Mouse (Mus musculus) midbrain, embryonic 14.5 days (tissue): ENCODE measurements around the gene Lamc3. TPM values are rescaled to one million over a fixed set of nuclear protein-coding genes. Genes with fewer than 3 reads are reported as not detected.
A peak's percentile ranks its signal among the peaks of the same experiment; 100 is the strongest.

Experiments used
- ATAC-seq: fragments of 200-750 bp; cut with Nextera tagmentation; 2 replicates; pipeline ENCODE4 v1.8.0; 2017; ENCODE audit warnings: moderate number of reproducible peaks, moderate library complexity; ENCODE audit not compliant: low FRiP score, low TSS enrichment
- DNase-seq: peaks from one replicate; pipeline ENCODE4 v3.0.0-alpha.2; 2015
- H3K27ac ChIP-seq: fragments of 300-500 bp; sonication (generic); replicated peaks from 2 replicates; pipeline ENCODE4 v1.5.1; 2014; ENCODE audit warnings: mild to moderate bottlenecking, low read depth, low read length, moderate library complexity
- H3K27me3 ChIP-seq: fragments of 300-500 bp; sonication (generic); 2 replicates; pipeline ENCODE4 v1.6.1; 2014; ENCODE audit warnings: low read length, control low read depth, mixed read lengths; ENCODE audit not compliant: control insufficient read depth, insufficient read depth
- H3K36me3 ChIP-seq: fragments of 300-500 bp; sonication (generic); 2 replicates; pipeline ENCODE4 v1.6.1; 2014; ENCODE audit warnings: low read length, control low read depth; ENCODE audit not compliant: control insufficient read depth, insufficient read depth
- H3K4me1 ChIP-seq: fragments of 300-500 bp; sonication (generic); 2 replicates; pipeline ENCODE4 v1.6.1; 2014; ENCODE audit warnings: mild to moderate bottlenecking, antibody characterized with exemption, low read length, control low read depth; ENCODE audit not compliant: control insufficient read depth, insufficient read depth
- H3K4me2 ChIP-seq: fragments of 300-500 bp; sonication (generic); 2 replicates; pipeline ENCODE4 v1.6.1; 2014; ENCODE audit warnings: mild to moderate bottlenecking, low read length, moderate library complexity
- H3K4me3 ChIP-seq: fragments of 300-500 bp; sonication (generic); replicated peaks from 2 replicates; pipeline ENCODE4 v1.5.1; 2014; ENCODE audit warnings: low read depth, low read length
- H3K9ac ChIP-seq: fragments of 300-500 bp; sonication (generic); replicated peaks from 2 replicates; pipeline ENCODE4 v1.6.1; 2014; ENCODE audit warnings: mild to moderate bottlenecking, low read length, moderate library complexity
- H3K9me3 ChIP-seq: fragments of 300-500 bp; sonication (generic); 2 replicates; pipeline ENCODE4 v1.6.1; 2016; ENCODE audit warnings: low read length, control low read depth, mixed read lengths; ENCODE audit not compliant: control insufficient read depth
- WGBS: fragments of 180-500 bp; shearing (Covaris S2); extraction: QIAGEN DNeasy Blood & Tissue Kit; methylation state at CpG from one replicate; pipeline ENCODE4 v1.1.7; 2014; 5-methylcytosine and 5-hydroxymethylcytosine counted together
- polyA plus RNA-seq: library from polyadenylated mRNA; unstranded; fragments of >200 nt; fragmentation: Nextera tagmentation; extraction: Ambion mirVana; gene quantifications from 2 replicates; pipeline ENCODE4 v1.2.1, GENCODE M21; 2014

Gene Lamc3
- polyA plus RNA-seq, 1 experiment from 2014 or later: 6.6 TPM

DNA sequence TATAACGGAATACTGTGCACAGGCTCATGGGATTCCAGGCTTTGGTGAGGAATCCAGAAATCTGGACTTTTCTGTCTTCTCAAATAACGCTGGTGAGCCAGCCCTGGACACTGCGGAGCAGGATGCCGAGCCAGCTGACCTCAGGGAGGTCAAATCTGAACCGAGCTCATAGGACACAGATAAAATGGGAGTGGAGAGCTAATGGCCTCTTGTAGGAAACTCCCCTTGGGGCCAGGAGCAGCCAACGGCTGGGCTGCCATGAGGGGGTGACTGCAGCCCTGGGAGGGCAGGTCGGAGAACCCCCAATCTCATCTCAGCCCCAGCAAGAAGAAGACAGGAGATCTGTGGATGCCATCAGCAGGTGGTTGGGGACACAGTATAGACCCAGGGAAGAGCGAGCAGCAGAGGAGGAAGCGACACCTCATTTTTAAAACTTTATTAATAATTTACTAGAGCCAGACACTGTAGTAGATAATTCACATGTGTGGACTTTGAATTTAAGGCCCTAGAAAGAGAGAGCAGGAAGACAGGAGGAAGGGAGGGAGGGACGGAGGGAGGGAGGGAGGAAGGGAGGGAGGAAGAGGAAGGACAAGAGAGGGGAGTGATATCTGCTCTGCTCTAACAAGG is 18.4 kb upstream of the Lamc3 start:
- Histone ChIP-seq H3K4me3 (no peak overlapping the region), H3K9me3 (no peaks in the 10 kb centered on the region), H3K9ac (no peak overlapping the region), H3K27me3 (no peaks in the 10 kb centered on the region), H3K27ac (no peak overlapping the region), H3K4me2 (no peak overlapping the region), H3K36me3 (no peaks in the 10 kb centered on the region), H3K4me1 (peaks cover 14% of the 10 kb centered on the region)
- 78% methylated on average over 10 of the region's 10 CpGs for WGBS
- no peak for ATAC-seq
- no peak for DNase-seq

- no peak for DNase-seq
- H3K4me3 ChIP-seq: no peak overlapping the region
- no peaks in the 10 kb centered on the region for H3K27me3 ChIP-seq
- H3K9me3 ChIP-seq: no peaks in the 10 kb centered on the region
- ATAC-seq: no peak
- H3K4me2 ChIP-seq: no peak overlapping the region
- H3K4me1 ChIP-seq: peaks cover 21% of the 10 kb centered on the region
- H3K9ac ChIP-seq: no peak overlapping the region
- H3K36me3 ChIP-seq: no peaks in the 10 kb centered on the region
- 95% methylated on average over 5 of the region's 5 CpGs for WGBS
- no peak overlapping the region for H3K27ac ChIP-seq
Measured at GRCm38 (mm10) chr2:31869692-31870091, 17.4 kb upstream of the Lamc3 start.

DNA sequence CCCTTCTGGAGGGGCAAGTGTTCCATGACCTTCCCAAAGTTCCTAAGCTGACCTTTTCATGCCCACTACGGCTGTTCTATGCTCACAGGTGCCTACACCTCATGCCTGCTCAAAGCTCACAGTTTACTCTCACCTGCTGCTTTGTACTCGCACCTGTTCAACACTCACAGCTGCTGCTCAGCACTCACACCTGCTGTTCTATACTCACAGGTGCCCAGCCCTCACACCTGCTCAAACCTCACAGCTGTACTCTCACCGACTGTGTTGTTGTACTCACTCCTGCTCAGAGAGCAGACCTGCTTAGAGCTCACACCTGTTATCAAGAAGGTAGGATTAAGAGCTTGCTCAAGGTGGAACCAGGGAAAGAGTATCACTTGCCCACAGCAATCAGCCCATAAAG is 16.4 kb upstream of the Lamc3 start:
- no peak overlapping the region for H3K9ac ChIP-seq
- WGBS: 75% methylated on average over 3 of the region's 3 CpGs
- peaks cover 16% of the 10 kb centered on the region for H3K4me1 ChIP-seq
- H3K27ac ChIP-seq: no peak overlapping the region
- ATAC-seq: no peak
- no peak overlapping the region for H3K4me3 ChIP-seq
- H3K36me3 ChIP-seq: no peaks in the 10 kb centered on the region
- H3K9me3 ChIP-seq: no peaks in the 10 kb centered on the region
- no peak overlapping the region for H3K4me2 ChIP-seq
- no peaks in the 10 kb centered on the region for H3K27me3 ChIP-seq
- no peak for DNase-seq

DNA sequence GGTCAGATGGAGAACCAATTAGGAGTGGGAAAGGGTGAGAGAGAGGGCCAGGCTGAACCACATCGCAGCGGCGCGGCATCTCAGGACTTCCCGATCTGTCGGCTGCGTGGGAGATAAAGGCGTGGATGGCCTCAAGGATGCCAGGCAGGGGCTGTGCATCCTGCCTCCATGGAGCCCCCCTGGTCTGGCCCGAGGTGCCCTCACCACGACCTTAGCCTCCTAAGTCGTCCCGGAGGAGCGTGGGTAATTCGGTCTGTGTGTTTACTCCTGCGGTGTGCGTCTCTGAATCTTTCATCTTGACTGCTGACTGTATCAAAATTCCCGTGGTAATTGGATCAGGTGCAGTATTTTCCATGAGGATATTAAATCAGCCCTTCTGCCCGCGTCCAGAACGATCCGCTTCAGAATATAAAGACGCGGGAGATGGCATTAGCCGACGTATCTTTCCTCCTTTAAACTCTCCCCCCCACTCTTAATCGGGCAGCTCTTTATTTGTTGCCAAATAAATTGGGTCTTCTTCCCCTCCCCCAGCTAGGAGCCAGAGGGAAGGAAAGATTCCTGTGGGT is 12.7 kb upstream of the Lamc3 start:
- no peaks in the 10 kb centered on the region for H3K27me3 ChIP-seq
- no peak overlapping the region for H3K9ac ChIP-seq
- peak overlapping the region; percentile 57; the same call in 1 of the 2 replicates for H3K27ac ChIP-seq
- WGBS: 31% methylated on average over 26 of the region's 26 CpGs
- no peaks in the 10 kb centered on the region for H3K9me3 ChIP-seq
- H3K4me2 ChIP-seq: peak overlapping the region; percentile 20; the same call in 1 of the 2 replicates
- DNase-seq: peak; percentile 73
- H3K36me3 ChIP-seq: no peaks in the 10 kb centered on the region
- ATAC-seq: no peak
- H3K4me3 ChIP-seq: no peak overlapping the region
- peaks cover 17% of the 10 kb centered on the region for H3K4me1 ChIP-seq

GRCm38 (mm10) chr2:31876446-31876845 is 10.6 kb upstream of the Lamc3 start:
- Histone ChIP-seq H3K4me3 (no peak overlapping the region), H3K4me1 (peaks cover 17% of the 10 kb centered on the region), H3K9ac (no peak overlapping the region), H3K9me3 (no peaks in the 10 kb centered on the region), H3K4me2 (no peak overlapping the region), H3K36me3 (no peaks in the 10 kb centered on the region), H3K27me3 (0 out of 2 replicates have a peak, but pooled peaks cover 3% of the 10 kb centered on the region), H3K27ac (peak overlapping the region; percentile 41; the same call in 1 of the 2 replicates)
- WGBS: 10% methylated on average over 12 of the region's 12 CpGs
- no peak for ATAC-seq
- peak; percentile 52 for DNase-seq

- H3K36me3 ChIP-seq: no peaks in the 10 kb centered on the region
- H3K9me3 ChIP-seq: no peaks in the 10 kb centered on the region
- H3K27ac ChIP-seq: no peak overlapping the region
- no peak overlapping the region for H3K4me3 ChIP-seq
- no peak overlapping the region for H3K9ac ChIP-seq
- ATAC-seq (no peak), DNase-seq (no peak)
- no peak overlapping the region for H3K4me2 ChIP-seq
- H3K27me3 ChIP-seq: 0 out of 2 replicates have a peak, but pooled peaks cover 9% of the 10 kb centered on the region
- WGBS: 74% methylated on average over 17 of the region's 17 CpGs
- peaks cover 20% of the 10 kb centered on the region for H3K4me1 ChIP-seq
Measured at GRCm38 (mm10) chr2:31878610-31879009, 8.5 kb upstream of the Lamc3 start.

DNA sequence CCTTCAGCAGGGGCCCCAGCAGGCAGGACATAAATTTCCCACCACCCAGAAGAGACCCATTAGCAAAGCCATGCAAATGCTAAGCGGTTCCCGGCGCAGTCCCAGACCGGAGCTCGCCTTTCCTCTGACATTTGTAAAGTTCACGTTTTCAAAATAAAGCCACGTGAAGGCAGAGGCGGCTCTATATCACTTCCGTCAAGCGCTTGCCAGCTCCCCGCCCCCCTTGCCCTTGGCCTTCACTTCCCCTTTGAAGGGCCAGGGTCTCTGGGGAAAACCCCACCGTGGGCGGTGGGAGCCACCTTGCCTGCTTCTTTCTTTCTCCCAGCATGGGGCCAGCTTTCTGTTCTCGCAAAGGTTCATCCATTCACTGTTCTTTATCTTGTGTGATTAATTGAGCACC is 6.2 kb upstream of the Lamc3 start:
- Histone ChIP-seq H3K4me2 (no peak overlapping the region), H3K9ac (no peak overlapping the region), H3K36me3 (no peaks in the 10 kb centered on the region), H3K9me3 (no peaks in the 10 kb centered on the region), H3K27ac (no peak overlapping the region), H3K4me3 (no peak overlapping the region), H3K4me1 (peaks cover 10% of the 10 kb centered on the region), H3K27me3 (0 out of 2 replicates have a peak, but pooled peaks cover 9% of the 10 kb centered on the region)
- ATAC-seq (no peak), DNase-seq (no peak)
- WGBS: 7% methylated on average over 14 of the region's 14 CpGs

DNA sequence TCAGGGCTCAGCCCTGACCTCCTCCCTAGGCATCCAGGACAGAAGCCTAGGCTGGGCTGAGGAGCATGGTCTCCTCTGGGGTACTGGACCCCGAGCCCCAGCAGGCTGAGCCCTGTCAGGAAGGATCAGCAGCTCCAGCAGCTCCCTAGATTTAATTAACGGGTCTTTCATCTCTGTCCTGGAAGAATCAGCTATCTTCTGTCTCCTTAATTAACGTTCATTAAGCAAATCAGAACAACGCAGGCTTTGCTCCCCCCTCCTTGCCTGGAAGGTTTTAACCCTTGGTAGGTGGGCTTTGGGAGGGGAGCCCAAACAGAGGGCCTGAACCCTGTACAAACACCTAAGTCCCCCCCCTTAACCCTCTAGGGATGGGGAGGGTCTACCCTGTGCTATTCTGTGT is 4.0 kb upstream of the Lamc3 start:
- 19% methylated on average over 4 of the region's 4 CpGs for WGBS
- ATAC-seq (no peak), DNase-seq (no peak)
- Histone ChIP-seq H3K9ac (no peak overlapping the region), H3K36me3 (no peaks in the 10 kb centered on the region), H3K27me3 (peaks cover 26% of the 10 kb centered on the region; the same call in 1 of the 2 replicates), H3K4me1 (0 out of 2 replicates have a peak, but pooled peaks cover 3% of the 10 kb centered on the region), H3K4me2 (no peak overlapping the region), H3K9me3 (no peaks in the 10 kb centered on the region), H3K27ac (no peak overlapping the region), H3K4me3 (no peak overlapping the region)

GRCm38 (mm10) chr2:31884806-31885205 is 2.3 kb upstream of the Lamc3 start:
- peaks cover 32% of the 10 kb centered on the region; the same call in 1 of the 2 replicates for H3K27me3 ChIP-seq

More at GRCm38 (mm10) chr2:31884806-31885205, 2.3 kb upstream of the Lamc3 start:
- no peaks in the 10 kb centered on the region for H3K9me3 ChIP-seq
- H3K4me3 ChIP-seq: no peak overlapping the region
- DNase-seq (peak; percentile 79), ATAC-seq (no peak)
- WGBS: 24% methylated on average over 6 of the region's 6 CpGs
- H3K4me2 ChIP-seq: no peak overlapping the region
- H3K9ac ChIP-seq: no peak overlapping the region
- H3K4me1 ChIP-seq: 0 out of 2 replicates have a peak, but pooled peaks cover 3% of the 10 kb centered on the region
- H3K27ac ChIP-seq: no peak overlapping the region
- H3K36me3 ChIP-seq: no peaks in the 10 kb centered on the region
